Mouse (Mus musculus) megakaryocyte, adult 5-6 weeks (primary cell): ENCODE measurements around the gene Gm9780. TPM values are rescaled to one million over a fixed set of nuclear protein-coding genes. Genes with fewer than 3 reads are reported as not detected.
"Not testable (repeated sequence)": the region's sequence is repeated elsewhere in the genome, so short reads cannot be mapped to it uniquely, and the experiment has no call there.

ENCODE experiments used
- ATAC-seq: 2 replicates; pipeline ENCODE4 v1.8.0; 2016; ENCODE audit warnings: mild to moderate bottlenecking, inconsistent platforms; ENCODE audit not compliant: poor library complexity, severe bottlenecking
- total RNA-seq, 2 experiments: library from RNA; stranded (forward) in 1 of 2; stranded (reverse) in 1 of 2; fragments of 153-499, 151-499 nt in 1 of 2; fragments of 221-1000, 200-1000 nt in 1 of 2; gene quantifications; 2 replicates each; pipeline versions ENCODE4 v1.2.3 to v1.2.4; 2015 to 2017

The Gm9780 gene
- total RNA-seq, 2 experiments from 2014 or later = 4.2 TPM; not detected in 1

DNA sequence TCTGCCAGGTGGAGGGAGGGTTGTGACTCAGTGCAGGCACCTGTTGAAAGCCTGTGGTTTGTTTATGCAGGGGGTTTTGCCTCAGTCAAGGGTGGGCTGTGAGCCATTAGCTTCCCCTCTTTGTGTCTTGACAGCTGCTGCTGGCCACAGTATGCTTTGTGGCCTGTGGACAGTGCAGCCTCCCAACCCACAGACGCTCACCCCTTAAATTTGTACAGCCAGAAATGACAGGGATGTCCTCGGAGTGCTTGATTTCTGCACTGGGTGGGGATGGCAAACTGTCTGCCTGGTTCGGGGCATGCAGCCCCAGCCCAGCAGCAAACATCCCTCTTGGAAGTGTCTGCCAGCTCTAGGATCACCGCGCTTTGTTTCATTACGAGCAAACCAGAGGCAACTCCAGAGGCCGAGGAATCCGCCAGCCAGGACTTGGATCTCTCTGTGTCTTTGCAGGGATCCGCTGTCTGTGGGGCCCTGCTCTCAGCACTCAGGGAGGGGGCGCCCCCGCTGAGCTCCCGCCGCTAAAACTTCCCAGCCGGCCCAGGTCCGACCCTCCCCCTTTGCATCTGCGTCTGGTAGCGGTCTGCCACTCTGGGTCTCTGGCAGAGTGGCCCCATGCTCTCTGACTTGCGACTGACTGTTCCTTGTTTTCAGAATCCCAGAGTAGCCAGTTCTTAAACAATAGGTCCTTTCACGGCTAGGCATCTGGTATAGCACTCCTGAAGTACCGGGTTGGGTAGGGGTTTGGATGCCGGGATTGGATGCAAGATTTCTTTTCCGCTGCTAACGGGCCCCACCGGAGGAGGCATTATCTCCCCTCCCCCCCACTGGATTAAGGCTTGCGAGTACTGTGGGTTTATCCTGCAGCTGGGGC, 63.9 kb downstream of the Gm9780 start, which contains the start of gene Duxbl1:
Gene Duxbl1, plus strand, starts transcription at position 207 of the 871 bp plus-strand sequence.
- not testable (repeated sequence) for ATAC-seq

Other genes with a start within 250 kb of the Gm9780 start
- gene Anxa11, start 200.6 kb downstream of the Gm9780 start, total RNA-seq (2015) = 91.2 and 103 TPM in 2 replicates
- gene Anxa11, start 200.6 kb downstream of the Gm9780 start, total RNA-seq (2017) = 21.2 and 38.7 TPM in 2 replicates
- gene Plac9a, start 139.6 kb downstream of the Gm9780 start, total RNA-seq (2015) = not detected in 2 replicates
- gene Plac9a, start 139.6 kb downstream of the Gm9780 start, total RNA-seq (2017) = not detected in 2 replicates
- 9.6 and 15.4 TPM in 2 replicates for gene Tmem254a, start 115.0 kb downstream of the Gm9780 start, total RNA-seq (2015)
- 1.1 and 5.6 TPM in 2 replicates for gene Tmem254a, start 115.0 kb downstream of the Gm9780 start, total RNA-seq (2017)
- gene Cphx1, start 104.4 kb downstream of the Gm9780 start, total RNA-seq (2015) = not detected in 2 replicates
- not detected in 2 replicates for gene Cphx1, start 104.4 kb downstream of the Gm9780 start, total RNA-seq (2017)
- not detected in 2 replicates for gene Duxbl1, start 64.1 kb downstream of the Gm9780 start, total RNA-seq (2015)
- 0.04 TPM in 1 of 2 replicates, not detected in the other for gene Duxbl1, start 64.1 kb downstream of the Gm9780 start, total RNA-seq (2017)
- gene Tmem254c, start 24.6 kb upstream of the Gm9780 start, total RNA-seq (2015) = 20.8 and 25.9 TPM in 2 replicates
- 15.2 and 24.2 TPM in 2 replicates for gene Tmem254c, start 24.6 kb upstream of the Gm9780 start, total RNA-seq (2017)
- gene Cphx2, start 38.8 kb upstream of the Gm9780 start, total RNA-seq (2015) = not detected in 2 replicates
- gene Cphx2, start 38.8 kb upstream of the Gm9780 start, total RNA-seq (2017) = not detected in 2 replicates
- gene Cphx3, start 39.6 kb upstream of the Gm9780 start, total RNA-seq (2015) = not detected in 2 replicates
- not detected in 2 replicates for gene Cphx3, start 39.6 kb upstream of the Gm9780 start, total RNA-seq (2017)
- not detected in 2 replicates for gene Duxbl2, start 75.6 kb upstream of the Gm9780 start, total RNA-seq (2015)
- gene Duxbl2, start 75.6 kb upstream of the Gm9780 start, total RNA-seq (2017) = not detected in 2 replicates
- 1.5 TPM in 1 of 2 replicates, not detected in the other for gene Plac9b, start 139.8 kb upstream of the Gm9780 start, total RNA-seq (2015)
- not detected in 2 replicates for gene Plac9b, start 139.8 kb upstream of the Gm9780 start, total RNA-seq (2017)
- gene Tmem254b, start 164.3 kb upstream of the Gm9780 start, total RNA-seq (2015) = 14.4 TPM in 1 of 2 replicates, not detected in the other
- gene Tmem254b, start 164.3 kb upstream of the Gm9780 start, total RNA-seq (2017) = 3.7 and 9.5 TPM in 2 replicates
- gene Duxbl3, start 215.3 kb upstream of the Gm9780 start, total RNA-seq (2015) = not detected in 2 replicates
- gene Duxbl3, start 215.3 kb upstream of the Gm9780 start, total RNA-seq (2017) = not detected in 2 replicates